ENCODE assay signal across 19 mouse cellular contexts in the genomic region with DNA sequence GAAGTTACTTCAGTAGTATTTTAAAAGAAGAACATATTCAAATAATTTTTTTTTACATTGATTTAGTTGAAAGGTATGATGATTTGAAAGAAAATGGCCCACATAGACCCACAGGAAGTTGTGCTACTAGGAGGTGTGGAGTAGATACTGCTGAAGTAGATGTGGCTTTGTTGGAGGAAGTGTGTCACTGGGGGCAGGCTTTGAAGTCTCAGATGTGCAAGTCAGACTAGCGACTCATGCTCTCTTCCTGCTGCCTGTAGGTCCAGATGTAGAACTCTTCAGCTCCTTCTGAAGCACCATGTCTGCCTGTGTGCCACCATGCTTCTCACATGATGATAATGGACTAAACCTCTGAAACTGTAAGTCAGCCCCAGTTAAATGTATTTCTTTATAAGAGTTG.
"Had no signal": no experiment of that assay in that cellular context is flagged by ENCODE, and none has a peak within 500 bp of the region (broad histone marks: within the 10 kb centered on the region; RNA-seq: fewer than 3 reads in every experiment).

No protein-coding gene starts in this region.

- H3K9ac ChIP-seq: lung, embryonic 15.5 days; midbrain, embryonic 13.5 days; midbrain, embryonic 15.5 days; neural tube, embryonic 12.5 days had no signal

- H3K27me3 ChIP-seq: lung, embryonic 15.5 days; megakaryocyte, embryonic 14.5 days; midbrain, embryonic 13.5 days; midbrain, embryonic 15.5 days; neural tube, embryonic 12.5 days had no signal

- H3K36me3 ChIP-seq: lung, embryonic 15.5 days; midbrain, embryonic 13.5 days; midbrain, embryonic 15.5 days; neural tube, embryonic 12.5 days had no signal

- DNase-seq: lung, adult 2 months; lung, postnatal 14 days; lung, postnatal 36 days; retina, postnatal 1 day; right cerebral cortex, adult 18-20 months; right cerebral cortex, postnatal 25 days; right cerebral cortex, postnatal 4 days; spleen, adult 18-20 months; thymus, adult 18-20 months; thymus, postnatal 14 days; thymus, postnatal 36 days had no signal

- H3K4me2 ChIP-seq: lung, embryonic 15.5 days; midbrain, embryonic 11.5 days; midbrain, embryonic 13.5 days; midbrain, embryonic 15.5 days; neural tube, embryonic 12.5 days had no signal

- H3K4me3 ChIP-seq: lung, embryonic 15.5 days; megakaryocyte, embryonic 14.5 days; midbrain, embryonic 13.5 days; midbrain, embryonic 15.5 days; neural tube, embryonic 12.5 days had no signal

- ATAC-seq: lung, postnatal 0 days; midbrain, embryonic 15.5 days had no signal

- H3K27ac ChIP-seq: lung, embryonic 15.5 days; macrophage; midbrain, embryonic 13.5 days; midbrain, embryonic 15.5 days; neural tube, embryonic 12.5 days had no signal

- H3K9me3 ChIP-seq: lung, embryonic 15.5 days; midbrain, embryonic 15.5 days; neural tube, embryonic 12.5 days had no signal

- H3K4me1 ChIP-seq: lung, embryonic 15.5 days; midbrain, embryonic 13.5 days; midbrain, embryonic 15.5 days; neural tube, embryonic 12.5 days had no signal
